Mouse (Mus musculus) liver, embryonic 11.5 days (tissue): ENCODE data around the gene Cdca4. TPM values are rescaled to one million over a fixed set of nuclear protein-coding genes. Genes with fewer than 3 reads are reported as not detected.

Source experiments
- ATAC-seq: fragments of 200-750 bp; cut with Nextera tagmentation; replicated peaks from 2 replicates; pipeline ENCODE4 v1.8.0; 2017; ENCODE audit warnings: moderate number of reproducible peaks, mild to moderate bottlenecking, moderate TSS enrichment, moderate library complexity; ENCODE audit not compliant: low FRiP score
- DNase-seq: peaks from one replicate; pipeline ENCODE4 v3.0.0-alpha.2; 2017; ENCODE audit warnings: low spot score
- H3K27ac ChIP-seq: fragments of 300-500 bp; sonication (generic); 2 replicates; pipeline ENCODE4 v1.5.1; 2014; ENCODE audit warnings: mild to moderate bottlenecking, low read depth, low read length, control low read depth
- H3K27me3 ChIP-seq: fragments of 300-500 bp; sonication (generic); replicated peaks from 2 replicates; pipeline ENCODE4 v1.6.1; 2014; ENCODE audit warnings: low read length, mixed read lengths; ENCODE audit not compliant: control insufficient read depth, insufficient read depth
- H3K36me3 ChIP-seq: fragments of 300-500 bp; sonication (generic); 2 replicates; pipeline ENCODE4 v1.6.1; 2014; ENCODE audit warnings: mild to moderate bottlenecking, low read length, moderate library complexity, mixed read lengths; ENCODE audit not compliant: control insufficient read depth, insufficient read depth
- H3K4me1 ChIP-seq: fragments of 300-500 bp; sonication (generic); replicated peaks from 2 replicates; pipeline ENCODE4 v1.6.1; 2014; ENCODE audit warnings: low read length, mixed read lengths; ENCODE audit not compliant: control insufficient read depth, insufficient read depth
- H3K4me2 ChIP-seq: fragments of 300-500 bp; sonication (generic); 2 replicates; pipeline ENCODE4 v1.6.1; 2014; ENCODE audit warnings: mild to moderate bottlenecking, control low read depth, moderate library complexity
- H3K4me3 ChIP-seq: fragments of 300-500 bp; sonication (generic); 2 replicates; pipeline ENCODE4 v1.5.1; 2014; ENCODE audit warnings: low read depth, low read length, control low read depth
- H3K9ac ChIP-seq: fragments of 300-500 bp; sonication (generic); 2 replicates; pipeline ENCODE4 v1.6.1; 2014; ENCODE audit warnings: low read depth, low read length, control low read depth
- H3K9me3 ChIP-seq: fragments of 300-500 bp; sonication (generic); 2 replicates; pipeline ENCODE4 v1.6.1; 2016; ENCODE audit warnings: low read length, inconsistent platforms, mixed read lengths; ENCODE audit not compliant: control insufficient read depth
- WGBS: fragments of 180-500 bp; shearing (Covaris S2); extraction: QIAGEN DNeasy Blood & Tissue Kit; methylation state at CpG from one replicate; pipeline ENCODE4 v1.1.7; 2014; 5-methylcytosine and 5-hydroxymethylcytosine counted together
- polyA plus RNA-seq: library from polyadenylated mRNA; unstranded; fragments of >200 nt; fragmentation: Nextera tagmentation; extraction: Ambion mirVana; gene quantifications from 2 replicates; pipeline ENCODE4 v1.2.1, GENCODE M21; 2014

Gene Cdca4
- polyA plus RNA-seq, 1 experiment from 2014 or later, result 111 TPM

DNA sequence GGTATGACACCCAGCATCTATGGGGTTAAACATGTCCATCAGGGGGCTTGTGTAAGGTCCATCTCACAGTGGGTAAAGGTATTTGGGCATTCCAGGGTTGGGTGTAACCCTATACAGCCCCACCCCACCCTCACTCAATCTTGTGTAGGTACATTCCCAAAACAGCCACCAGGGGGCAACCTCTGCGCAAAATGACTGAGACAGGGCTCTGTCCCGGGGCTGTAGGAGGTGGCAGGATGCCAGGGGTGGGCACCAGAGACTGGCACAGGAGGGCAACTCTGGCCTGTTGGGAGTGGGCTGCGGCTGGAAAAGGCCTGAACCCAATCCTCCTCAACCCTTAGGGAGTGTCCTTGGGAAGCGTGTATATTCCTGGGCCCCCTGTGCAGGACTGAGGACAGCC is 28.7 kb downstream of the Cdca4 start:
- Histone ChIP-seq H3K27ac (no peak overlapping the region), H3K4me1 (peaks cover 13% of the 10 kb centered on the region), H3K9ac (no peak overlapping the region), H3K4me2 (no peak overlapping the region), H3K9me3 (no peaks in the 10 kb centered on the region), H3K36me3 (no peaks in the 10 kb centered on the region), H3K27me3 (peaks cover 59% of the 10 kb centered on the region), H3K4me3 (no peak overlapping the region)
- ATAC-seq (peak; percentile 44), DNase-seq (peak; percentile 68)
- 6% methylated on average over 4 of the region's 4 CpGs for WGBS

DNA sequence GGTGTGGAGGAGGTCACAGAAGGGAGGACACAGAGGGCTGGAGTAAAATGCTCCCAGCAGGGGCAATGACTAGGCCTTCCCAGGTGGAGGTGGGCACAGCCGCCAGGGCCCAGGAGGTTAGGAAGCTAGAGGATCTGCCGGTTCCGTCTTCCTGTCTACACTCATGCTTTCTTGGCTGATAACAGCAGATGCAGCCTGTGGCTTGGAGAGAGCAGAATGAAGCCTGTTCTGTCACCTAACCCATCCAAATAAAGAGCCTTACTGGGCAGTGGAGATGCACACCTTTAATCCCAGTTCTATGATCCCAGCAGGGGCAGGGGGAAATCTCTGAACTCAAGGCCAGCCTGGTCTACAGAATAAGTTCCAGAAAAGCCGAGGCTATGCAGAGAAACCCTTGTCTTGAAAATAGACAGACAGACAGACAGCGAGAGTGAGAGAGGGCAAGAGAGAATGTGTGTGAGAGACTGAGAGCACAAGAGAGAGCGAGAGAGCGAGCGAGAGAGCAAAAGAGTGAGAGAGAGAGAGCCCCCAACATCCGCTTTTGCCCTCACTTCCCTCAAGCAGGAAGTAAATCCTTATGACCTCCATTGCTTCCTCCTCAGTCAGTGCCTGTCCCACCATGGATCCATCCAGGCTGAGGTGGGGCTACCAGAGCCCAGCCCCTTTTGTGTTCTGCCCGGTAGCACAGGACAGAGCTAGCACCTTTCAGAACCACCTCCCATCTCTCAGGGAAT is 29.8 kb downstream of the Cdca4 start:
- Histone ChIP-seq H3K9me3 (no peaks in the 10 kb centered on the region), H3K4me1 (peaks cover 13% of the 10 kb centered on the region), H3K27ac (no peak overlapping the region), H3K9ac (no peak overlapping the region), H3K4me3 (no peak overlapping the region), H3K36me3 (no peaks in the 10 kb centered on the region), H3K4me2 (no peak overlapping the region), H3K27me3 (peaks cover 49% of the 10 kb centered on the region)
- ATAC-seq (no peak), DNase-seq (no peak)
- WGBS, result 73% methylated on average over 10 of the region's 10 CpGs

DNA sequence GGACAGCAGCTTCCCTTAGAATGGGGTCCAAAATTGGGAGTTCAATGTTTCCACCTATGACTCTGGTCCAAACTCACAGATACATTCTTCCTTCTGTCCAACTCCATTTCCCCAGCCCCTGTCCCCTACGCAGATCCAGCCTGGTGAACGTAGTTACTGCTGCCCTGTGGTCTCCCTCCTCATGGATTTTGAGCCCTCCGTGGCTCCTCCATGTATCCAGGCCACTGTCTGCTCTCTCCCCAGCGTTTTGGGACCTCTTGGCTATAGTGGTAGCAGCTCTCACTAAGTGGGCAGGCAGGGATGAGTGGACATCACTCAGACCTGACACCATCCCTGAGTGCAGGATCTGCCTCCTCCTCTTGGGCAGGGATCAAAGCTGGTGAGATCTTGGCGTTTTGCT is 30.5 kb downstream of the Cdca4 start:
- Histone ChIP-seq H3K9ac (no peak overlapping the region), H3K4me2 (no peak overlapping the region), H3K27ac (no peak overlapping the region), H3K9me3 (no peaks in the 10 kb centered on the region), H3K4me3 (no peak overlapping the region), H3K4me1 (peaks cover 16% of the 10 kb centered on the region), H3K27me3 (peaks cover 43% of the 10 kb centered on the region), H3K36me3 (no peaks in the 10 kb centered on the region)
- ATAC-seq (no peak), DNase-seq (no peak)
- whole genome bisulfite sequencing, result 65% methylated on average over 5 of the region's 5 CpGs

DNA sequence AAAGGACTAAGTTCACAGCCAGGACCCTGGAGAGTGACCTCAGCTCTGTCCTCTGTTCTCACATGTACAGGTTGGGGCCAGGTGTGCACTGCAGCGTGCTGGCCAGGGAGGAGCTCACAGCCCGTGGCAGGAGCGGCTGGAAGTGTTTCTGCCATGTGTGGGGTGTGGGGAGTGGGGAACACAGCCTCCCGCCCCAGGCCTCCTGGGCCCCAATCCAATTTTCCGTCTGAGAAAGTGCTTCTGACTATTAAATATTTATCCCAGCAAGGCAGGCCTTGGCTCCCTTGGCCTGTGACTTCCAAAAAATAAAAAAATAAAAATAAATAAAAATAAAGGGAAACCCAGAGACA is 30.9 kb downstream of the Cdca4 start:
- Histone ChIP-seq H3K36me3 (no peaks in the 10 kb centered on the region), H3K4me3 (no peak overlapping the region), H3K4me2 (no peak overlapping the region), H3K9ac (no peak overlapping the region), H3K4me1 (peaks cover 16% of the 10 kb centered on the region), H3K9me3 (no peaks in the 10 kb centered on the region), H3K27me3 (peaks cover 38% of the 10 kb centered on the region), H3K27ac (no peak overlapping the region)
- ATAC-seq, result no peak
- 44% methylated on average over 5 of the region's 5 CpGs for WGBS
- DNase-seq, result no peak

DNA sequence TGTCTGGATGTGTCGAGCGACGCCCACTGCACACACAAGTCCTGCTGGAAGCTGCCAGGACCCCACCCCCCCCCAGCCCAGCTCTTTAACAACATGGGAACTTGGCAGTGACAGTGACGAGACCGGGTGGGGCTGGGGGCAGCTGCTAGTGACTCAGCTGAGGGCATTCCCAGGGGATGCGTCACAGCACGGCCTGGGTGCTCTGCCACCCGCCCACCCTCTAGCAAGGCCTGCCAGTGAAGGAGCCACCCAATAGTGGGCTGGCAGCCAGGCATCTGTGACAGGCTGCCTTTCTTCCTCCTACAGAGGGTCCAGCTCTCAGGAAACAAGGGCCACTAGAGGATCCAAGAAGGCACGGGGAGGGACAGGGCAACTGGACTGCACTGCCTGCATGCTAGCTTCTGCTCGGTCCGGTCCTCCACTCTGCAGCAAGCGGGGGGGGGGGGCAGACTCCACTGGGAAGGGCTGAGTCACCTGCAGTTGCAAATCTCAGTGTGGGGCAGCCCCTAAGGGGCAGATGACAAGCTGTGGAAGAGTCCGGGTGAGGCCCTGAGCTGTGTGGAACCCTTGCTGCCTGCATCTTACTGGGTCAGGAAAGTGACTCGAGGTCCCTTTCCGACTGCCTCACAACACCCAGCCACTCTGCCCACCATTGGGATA is 31.4 kb downstream of the Cdca4 start:
- Histone ChIP-seq H3K9me3 (no peaks in the 10 kb centered on the region), H3K4me3 (no peak overlapping the region), H3K27me3 (peaks cover 33% of the 10 kb centered on the region), H3K9ac (no peak overlapping the region), H3K4me2 (no peak overlapping the region), H3K4me1 (peaks cover 16% of the 10 kb centered on the region), H3K36me3 (no peaks in the 10 kb centered on the region), H3K27ac (no peak overlapping the region)
- DNase-seq (no peak), ATAC-seq (no peak)
- 64% methylated on average over 15 of the region's 15 CpGs for WGBS

DNA sequence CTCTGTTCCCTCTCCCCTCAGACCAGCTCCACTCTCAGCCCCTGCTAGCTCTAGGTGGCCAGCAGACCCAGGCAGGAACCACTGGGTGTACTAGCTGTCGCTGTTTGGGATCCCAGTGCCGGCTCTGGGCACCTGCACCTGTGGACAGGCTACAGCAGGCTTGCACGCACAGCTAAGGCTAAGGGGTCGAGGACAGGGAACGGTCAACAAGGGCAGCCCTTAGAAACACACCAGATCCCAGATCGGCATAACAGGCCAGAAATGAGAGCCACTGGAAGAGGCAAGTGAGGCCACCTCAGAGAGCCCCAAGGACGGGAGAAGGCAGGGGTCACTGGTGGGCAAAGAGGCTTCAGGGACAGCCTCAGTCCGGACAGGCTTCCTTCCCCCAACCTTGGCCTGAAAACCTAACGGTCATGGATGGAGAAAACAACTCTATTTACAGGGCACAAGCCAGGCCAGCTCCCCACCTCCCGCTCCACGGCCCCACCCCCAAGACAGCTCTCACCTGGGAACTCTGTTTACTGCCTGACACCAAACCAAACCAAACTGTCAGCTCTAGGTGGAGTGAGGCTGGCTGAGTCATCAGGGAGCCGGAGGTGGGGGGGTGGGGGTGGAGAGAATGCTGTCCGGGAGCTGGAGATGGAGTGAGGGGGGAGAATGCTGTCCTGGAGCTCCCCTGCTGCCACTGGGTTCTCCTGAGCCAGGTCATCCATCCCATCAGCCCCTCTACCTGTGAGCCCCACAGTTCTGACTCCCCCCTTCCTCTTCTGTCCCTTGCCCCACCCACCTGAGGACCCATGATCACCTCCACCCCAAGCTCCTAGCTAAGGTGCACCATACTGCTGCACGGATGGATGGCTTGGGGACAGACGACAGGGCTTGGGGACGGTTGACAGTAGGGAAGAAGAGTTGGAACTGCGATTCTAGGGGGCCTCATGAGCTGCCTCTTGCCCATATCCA is 32.4 kb downstream of the Cdca4 start:
- Histone ChIP-seq H3K4me3 (no peak overlapping the region), H3K4me1 (peaks cover 10% of the 10 kb centered on the region), H3K9ac (no peak overlapping the region; the same call in 1 of the 2 replicates), H3K27ac (no peak overlapping the region), H3K27me3 (peaks cover 24% of the 10 kb centered on the region), H3K9me3 (no peaks in the 10 kb centered on the region), H3K36me3 (no peaks in the 10 kb centered on the region), H3K4me2 (no peak overlapping the region)
- DNase-seq (no peak), ATAC-seq (no peak)
- WGBS, result 45% methylated on average over 17 of the region's 17 CpGs

DNA sequence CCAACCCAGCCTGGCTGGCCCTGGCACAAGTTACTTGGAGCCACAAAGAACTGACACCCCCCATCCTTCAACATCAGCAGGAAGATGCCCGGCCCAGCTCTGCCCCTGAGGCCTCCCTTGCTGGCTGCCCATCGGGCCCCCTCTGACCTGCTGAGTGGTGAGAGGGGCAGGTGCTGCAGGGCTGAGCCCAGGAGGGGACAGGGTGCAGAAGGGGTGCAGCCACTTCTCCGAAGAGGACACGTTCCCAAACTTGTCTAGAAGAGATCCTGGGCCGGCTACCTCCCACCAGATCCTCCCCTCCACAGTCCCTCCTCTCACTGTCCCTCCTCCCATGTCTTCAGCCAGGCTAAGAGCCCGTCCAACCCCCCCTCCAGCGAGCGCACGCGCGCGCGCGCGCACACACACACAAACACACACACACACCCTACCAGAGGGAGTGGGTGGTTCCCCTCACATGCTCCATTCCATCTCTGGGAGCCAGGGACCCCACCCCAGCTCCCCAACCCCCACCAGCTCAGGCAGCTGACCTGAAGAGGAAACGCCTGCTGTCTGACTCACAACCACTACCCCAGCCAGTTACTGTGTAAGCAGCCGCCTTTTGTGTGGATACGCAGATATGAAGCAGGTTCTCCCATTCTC is 33.6 kb downstream of the Cdca4 start:
- Histone ChIP-seq H3K9me3 (no peaks in the 10 kb centered on the region), H3K4me1 (peaks cover 9% of the 10 kb centered on the region; the same call in 1 of the 2 replicates), H3K9ac (0 out of 2 replicates have a peak overlapping the region, but pooled peaks have one; percentile 14), H3K27me3 (peaks cover 12% of the 10 kb centered on the region), H3K4me3 (no peak overlapping the region), H3K36me3 (no peaks in the 10 kb centered on the region), H3K27ac (no peak overlapping the region), H3K4me2 (no peak overlapping the region)
- WGBS, result 51% methylated on average over 18 of the region's 18 CpGs
- ATAC-seq, result no peak
- DNase-seq, result no peak

DNA sequence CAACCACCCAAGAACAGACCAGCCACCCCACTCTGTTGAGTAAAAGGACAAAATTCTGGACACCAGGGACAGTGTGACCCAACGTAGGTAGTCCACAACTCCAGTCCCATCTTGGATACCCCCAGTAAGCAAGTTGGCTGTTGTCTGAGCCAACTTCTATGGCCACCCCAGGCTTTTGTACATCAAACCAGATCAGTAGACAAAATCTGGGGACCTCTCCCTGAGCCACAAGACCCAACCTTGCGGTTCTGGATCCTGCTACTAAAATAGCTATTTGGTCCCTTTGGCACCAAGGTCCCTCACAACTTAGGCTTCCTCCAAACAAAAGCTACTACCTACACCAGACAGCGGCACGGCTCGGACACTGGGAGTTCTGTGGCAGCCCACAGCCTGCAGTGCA is 34.2 kb downstream of the Cdca4 start:
- 75% methylated on average over 5 of the region's 5 CpGs for WGBS
- ATAC-seq, result no peak
- Histone ChIP-seq H3K4me3 (no peak overlapping the region), H3K9me3 (no peaks in the 10 kb centered on the region), H3K4me1 (peaks cover 6% of the 10 kb centered on the region; the same call in 1 of the 2 replicates), H3K36me3 (no peaks in the 10 kb centered on the region), H3K27ac (no peak overlapping the region), H3K27me3 (peaks cover 10% of the 10 kb centered on the region), H3K4me2 (no peak overlapping the region), H3K9ac (no peak overlapping the region)
- DNase-seq, result no peak
